Mouse (Mus musculus): ENCODE measurements at regions not wholly inside any gene's neighbourhood (a gene's known extent, or its start where the extent isn't known, plus 50 kb on each side); places are given as distances from the start of the nearest gene placed in this dataset.

DNA sequence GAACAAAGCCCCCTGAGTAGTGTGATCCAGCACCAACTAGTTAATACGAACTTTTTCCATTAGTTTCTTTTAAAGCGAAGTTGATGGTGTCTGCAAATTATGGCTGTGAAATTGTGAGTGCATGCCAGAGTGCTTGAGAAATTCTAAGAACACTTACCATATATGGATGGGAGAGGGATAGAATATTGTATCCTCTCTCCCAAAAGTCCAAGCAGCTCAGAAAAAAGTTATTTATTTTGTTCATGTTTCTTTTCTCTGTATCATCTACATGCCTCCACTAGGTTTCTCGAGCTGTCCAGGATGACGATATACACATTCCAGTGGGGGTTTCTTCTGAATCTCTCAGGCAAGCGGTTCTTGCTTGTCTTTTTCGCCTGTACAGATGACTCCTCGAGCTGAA is 232.2 kb upstream of the Adra1b start:
- H3K4me2 ChIP-seq (replicated peaks): no peak overlapping the region
- 85% methylated on average over 7 of the region's 7 CpGs for WGBS
- ATAC-seq (ENCODE audit: low FRiP score, low read depth): no peak
- no peak overlapping the region for H3K27ac ChIP-seq
- no peaks in the 10 kb centered on the region for H3K36me3 ChIP-seq
- no peaks in the 10 kb centered on the region for H3K9me3 ChIP-seq
- no peaks in the 10 kb centered on the region for H3K27me3 ChIP-seq (replicated peaks)
- H3K4me3 ChIP-seq: no peak overlapping the region
- no peaks in the 10 kb centered on the region for H3K4me1 ChIP-seq
- no peak overlapping the region for H3K9ac ChIP-seq

DNA sequence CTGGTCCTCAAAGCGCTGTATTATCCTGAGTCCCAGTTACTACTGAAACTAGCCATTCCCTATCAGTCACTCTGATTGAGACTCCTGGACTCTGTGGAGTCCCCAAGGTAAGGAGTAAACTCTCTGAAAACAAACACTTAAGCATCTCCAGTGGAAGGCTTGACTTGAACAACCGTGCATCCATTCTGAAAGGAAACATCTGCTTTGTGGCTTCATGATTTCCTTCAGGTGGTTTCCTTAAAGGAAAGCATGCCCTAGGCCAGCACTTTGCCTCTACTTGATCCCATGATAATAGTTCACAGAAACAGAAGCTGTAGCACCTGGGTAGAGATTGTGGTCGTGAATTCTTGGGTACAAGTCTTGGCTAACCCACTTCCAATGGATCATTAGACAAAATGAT is 235.0 kb upstream of the Adra1b start:
- Histone ChIP-seq H3K4me2 (replicated peaks) (no peak overlapping the region), H3K4me1 (no peaks in the 10 kb centered on the region), H3K9ac (no peak overlapping the region), H3K4me3 (no peak overlapping the region), H3K27me3 (replicated peaks) (no peaks in the 10 kb centered on the region), H3K27ac (no peak overlapping the region), H3K9me3 (no peaks in the 10 kb centered on the region), H3K36me3 (no peaks in the 10 kb centered on the region)
- no peak for ATAC-seq (ENCODE audit: low FRiP score, low read depth)
- 90% methylated on average over 3 of the region's 3 CpGs for WGBS

DNA sequence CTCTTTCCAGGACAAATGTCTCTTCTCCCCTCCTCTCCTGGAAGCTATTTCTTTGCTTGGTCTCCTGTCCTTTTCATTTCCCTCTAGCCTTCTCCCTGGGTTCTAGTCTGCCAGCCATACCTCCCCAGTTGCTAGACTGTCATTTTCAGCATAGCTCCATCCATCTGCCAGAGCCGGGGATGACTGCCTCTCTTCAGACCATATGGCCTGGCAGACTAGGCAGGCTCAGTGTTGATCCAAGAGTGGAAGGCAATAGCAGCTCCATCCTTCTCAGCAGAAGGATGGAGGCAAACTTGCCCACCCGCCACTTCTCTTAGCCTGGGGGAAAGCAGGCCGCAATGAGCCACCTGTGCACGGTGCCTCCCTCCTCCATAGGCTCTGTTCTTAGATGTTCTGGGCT is 242.0 kb upstream of the Adra1b start:
- Histone ChIP-seq H3K4me1 (no peaks in the 10 kb centered on the region), H3K36me3 (no peaks in the 10 kb centered on the region), H3K9me3 (no peaks in the 10 kb centered on the region), H3K27me3 (replicated peaks) (no peaks in the 10 kb centered on the region), H3K27ac (no peak overlapping the region), H3K9ac (no peak overlapping the region), H3K4me2 (replicated peaks) (no peak overlapping the region), H3K4me3 (no peak overlapping the region)
- no peak for ATAC-seq (ENCODE audit: low FRiP score, low read depth)
- 83% methylated on average over 4 of the region's 4 CpGs for WGBS

DNA sequence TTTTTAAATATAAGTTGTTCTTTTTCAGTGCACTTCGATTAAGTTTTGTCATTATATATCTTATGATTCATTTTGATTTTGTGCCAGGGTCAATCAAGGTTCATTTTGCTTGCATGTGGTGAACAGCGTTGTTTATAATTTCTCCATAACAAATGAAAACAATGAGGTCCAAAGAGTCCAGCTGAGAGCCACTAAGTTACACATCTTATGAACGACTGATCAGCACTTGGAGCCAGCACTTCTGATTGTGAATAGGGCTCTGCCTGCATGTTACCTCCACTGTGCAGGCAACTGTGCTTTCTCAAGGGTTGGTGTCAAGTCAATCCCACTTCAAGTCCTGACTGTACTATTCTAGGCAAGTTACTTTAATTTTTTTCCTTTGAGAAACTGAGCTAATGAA is 243.5 kb upstream of the Adra1b start:
- H3K36me3 ChIP-seq: no peaks in the 10 kb centered on the region
- H3K27ac ChIP-seq: no peak overlapping the region
- no peak overlapping the region for H3K4me2 ChIP-seq (replicated peaks)
- H3K27me3 ChIP-seq (replicated peaks): no peaks in the 10 kb centered on the region
- no peak overlapping the region for H3K9ac ChIP-seq
- H3K4me1 ChIP-seq: no peaks in the 10 kb centered on the region
- H3K4me3 ChIP-seq: no peak overlapping the region
- 74% methylated on average over 3 of the region's 3 CpGs for WGBS
- H3K9me3 ChIP-seq: no peaks in the 10 kb centered on the region
- ATAC-seq (ENCODE audit: low FRiP score, low read depth): no peak

DNA sequence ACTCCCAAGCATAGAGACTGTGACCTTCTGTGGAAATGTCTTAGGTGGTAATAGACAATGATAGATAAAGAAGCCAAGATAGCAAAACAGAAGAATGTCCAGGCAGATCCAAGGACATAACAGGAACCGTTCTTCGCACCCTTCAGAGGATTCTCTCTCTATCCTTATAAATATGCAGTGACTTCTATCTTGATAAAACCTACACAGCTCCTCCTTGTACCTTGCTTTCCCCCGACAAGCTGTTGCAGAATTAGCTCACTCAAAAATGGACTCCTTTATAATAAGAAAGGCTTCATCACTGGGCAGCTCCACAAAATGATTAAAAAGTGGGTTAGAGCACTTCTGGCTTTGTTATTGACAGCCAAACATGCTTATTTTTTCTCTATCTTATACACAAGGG is 245.4 kb upstream of the Adra1b start:
- no peaks in the 10 kb centered on the region for H3K36me3 ChIP-seq
- no peak overlapping the region for H3K9ac ChIP-seq
- ATAC-seq (ENCODE audit: low FRiP score, low read depth): no peak
- no peak overlapping the region for H3K4me3 ChIP-seq
- H3K27ac ChIP-seq: no peak overlapping the region
- H3K9me3 ChIP-seq: no peaks in the 10 kb centered on the region
- H3K27me3 ChIP-seq (replicated peaks): no peaks in the 10 kb centered on the region
- no peaks in the 10 kb centered on the region for H3K4me1 ChIP-seq
- no peak overlapping the region for H3K4me2 ChIP-seq (replicated peaks)
- WGBS: 90% methylated on average over 3 of the region's 3 CpGs

DNA sequence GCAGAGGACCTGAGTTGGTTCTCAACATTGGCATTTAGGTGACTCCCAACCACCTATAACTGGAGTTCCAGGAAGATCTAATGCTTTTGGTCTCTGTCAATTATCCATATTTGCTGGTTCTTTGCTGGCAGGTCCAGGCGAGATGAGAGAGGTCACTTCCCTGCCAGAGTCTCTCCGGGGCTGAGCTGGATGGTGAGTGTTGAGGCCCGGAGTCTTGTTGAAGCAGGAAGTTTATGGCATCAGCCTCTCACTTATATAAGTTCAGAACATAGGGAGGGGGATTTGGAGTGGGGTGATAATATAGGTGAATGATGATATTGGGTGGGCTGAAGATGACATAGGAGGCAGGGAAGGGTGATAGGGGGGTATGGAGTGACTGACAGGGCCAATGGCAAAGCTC is 246.3 kb upstream of the Il12b start:
- WGBS: 88% methylated on average over 3 of the region's 3 CpGs
- Histone ChIP-seq H3K9me3 (no peaks in the 10 kb centered on the region), H3K4me3 (no peak overlapping the region), H3K36me3 (no peaks in the 10 kb centered on the region), H3K27me3 (replicated peaks) (no peaks in the 10 kb centered on the region), H3K9ac (no peak overlapping the region), H3K4me2 (replicated peaks) (no peak overlapping the region), H3K27ac (no peak overlapping the region), H3K4me1 (no peaks in the 10 kb centered on the region)
- no peak for ATAC-seq (ENCODE audit: low FRiP score, low read depth)

DNA sequence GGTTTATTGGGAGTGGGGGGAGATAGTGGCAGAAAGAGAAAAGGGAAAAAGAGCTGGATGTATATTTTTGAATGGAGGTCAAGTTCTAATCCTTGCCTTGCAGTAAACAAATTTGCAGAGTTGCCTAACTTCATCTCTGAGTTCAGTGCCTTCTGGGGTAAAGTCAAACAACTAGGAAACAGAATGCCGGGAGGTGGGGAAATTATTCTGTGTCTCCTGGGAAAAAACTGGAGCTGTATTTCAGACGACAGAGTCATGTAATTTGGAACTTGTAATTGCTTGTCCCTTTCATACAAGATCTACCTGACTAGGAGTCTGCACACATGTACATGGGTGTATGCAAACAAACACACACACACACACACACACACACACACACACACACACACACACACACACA is 244.3 kb upstream of the Il12b start:
- no peak overlapping the region for H3K4me2 ChIP-seq (replicated peaks)

DNA sequence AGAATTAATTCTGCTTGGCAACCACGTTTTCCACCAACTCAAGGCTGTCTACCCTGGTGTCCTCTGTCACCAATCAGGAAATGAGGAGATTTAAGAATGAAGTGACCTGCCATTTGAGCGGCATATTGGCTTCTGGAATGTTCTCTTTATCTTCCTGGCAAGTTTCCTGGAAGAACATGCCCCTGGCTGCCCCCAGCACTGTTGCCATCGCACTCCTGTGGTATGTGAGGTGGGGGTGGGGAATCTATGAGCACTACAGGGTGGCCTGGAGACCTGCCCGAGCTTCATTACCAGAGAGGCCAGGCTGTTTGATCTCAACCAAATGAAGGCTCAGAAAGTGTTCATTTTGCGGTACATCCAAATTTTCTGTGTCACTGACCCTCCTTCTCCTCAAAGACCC is 243.8 kb upstream of the Il12b start:
- H3K4me3 ChIP-seq: no peak overlapping the region
- H3K9me3 ChIP-seq: no peaks in the 10 kb centered on the region
- no peaks in the 10 kb centered on the region for H3K4me1 ChIP-seq
- 67% methylated on average over 5 of the region's 5 CpGs for WGBS
- H3K4me2 ChIP-seq (replicated peaks): no peak overlapping the region
- no peak for ATAC-seq (ENCODE audit: low FRiP score, low read depth)
- H3K9ac ChIP-seq: no peak overlapping the region
- H3K27ac ChIP-seq: no peak overlapping the region
- no peaks in the 10 kb centered on the region for H3K27me3 ChIP-seq (replicated peaks)
- no peaks in the 10 kb centered on the region for H3K36me3 ChIP-seq

More for the DNA sequence above, 244.3 kb upstream of the Il12b start:
- Histone ChIP-seq H3K4me3 (no peak overlapping the region), H3K4me1 (no peaks in the 10 kb centered on the region), H3K9ac (no peak overlapping the region), H3K27me3 (replicated peaks) (no peaks in the 10 kb centered on the region), H3K27ac (no peak overlapping the region), H3K9me3 (no peaks in the 10 kb centered on the region), H3K36me3 (no peaks in the 10 kb centered on the region)
- WGBS: 65% methylated on average over 2 of the region's 2 CpGs
- no peak for ATAC-seq (ENCODE audit: low FRiP score, low read depth)

DNA sequence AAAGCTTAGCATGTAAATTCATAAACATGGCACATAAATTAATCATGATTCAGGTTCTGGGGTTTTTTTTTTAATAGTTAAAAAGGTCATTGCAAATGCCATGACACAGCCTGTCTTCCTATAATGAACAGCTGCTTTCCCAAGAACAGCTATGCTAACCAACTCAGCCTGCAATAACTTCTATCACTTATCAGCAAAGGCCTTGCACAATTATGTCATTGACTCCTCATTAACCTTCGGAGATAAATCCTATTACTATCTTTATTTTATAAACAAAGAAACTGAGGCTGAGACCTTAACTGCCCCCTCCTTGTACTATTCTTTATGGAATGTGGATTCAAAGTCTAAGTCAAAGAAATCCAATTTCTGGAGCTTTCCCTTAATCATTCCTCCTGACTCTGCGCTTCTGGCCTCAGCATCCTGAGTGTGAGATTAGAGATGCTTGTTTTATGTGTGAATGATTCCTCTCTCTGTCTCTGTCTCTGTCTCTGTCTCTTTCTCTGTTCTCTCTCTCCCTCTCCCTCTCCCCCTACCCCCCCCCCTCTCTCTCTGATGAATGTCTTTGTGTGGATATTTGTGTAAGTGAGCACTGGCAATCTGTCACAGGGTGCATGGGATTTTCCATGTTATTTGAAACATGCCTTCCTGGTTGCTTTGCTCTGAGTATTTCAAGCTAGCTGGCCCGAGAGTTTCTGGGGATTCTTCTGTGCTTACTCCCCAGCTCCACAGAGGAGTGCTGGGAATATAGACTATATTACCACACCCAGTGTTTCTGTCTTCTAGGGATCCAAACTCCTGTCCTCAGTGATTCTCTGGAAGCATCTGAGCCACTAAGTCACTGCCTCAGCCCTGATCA is 243.1 kb upstream of the Il12b start:
- Histone ChIP-seq H3K4me3 (no peak overlapping the region), H3K9me3 (no peaks in the 10 kb centered on the region), H3K9ac (no peak overlapping the region), H3K36me3 (no peaks in the 10 kb centered on the region), H3K4me2 (replicated peaks) (no peak overlapping the region), H3K4me1 (no peaks in the 10 kb centered on the region), H3K27me3 (replicated peaks) (no peaks in the 10 kb centered on the region), H3K27ac (no peak overlapping the region)
- no peak for ATAC-seq (ENCODE audit: low FRiP score, low read depth)
- WGBS: 86% methylated on average over 3 of the region's 3 CpGs

DNA sequence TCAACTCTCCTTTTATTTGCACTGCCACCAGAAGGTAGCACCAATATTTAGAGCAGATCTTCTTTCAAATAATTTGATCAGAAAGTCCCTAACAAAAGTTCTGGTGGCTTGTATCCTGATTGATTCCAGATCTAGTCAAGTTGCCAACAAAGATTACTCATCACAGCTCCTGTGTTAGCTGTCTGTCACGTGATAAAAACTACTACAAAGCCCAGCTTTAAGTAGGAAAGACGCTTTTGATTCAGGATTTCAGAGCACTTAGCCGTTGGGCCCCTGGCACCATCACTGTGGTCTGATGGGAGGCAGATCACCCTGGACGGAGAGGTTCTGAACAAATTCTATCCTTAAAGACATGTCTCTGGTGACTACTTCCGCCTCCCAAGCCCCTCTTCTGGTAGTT is 241.6 kb upstream of the Il12b start:
- ATAC-seq (ENCODE audit: low FRiP score, low read depth): no peak
- 87% methylated on average over 5 of the region's 5 CpGs for WGBS
- Histone ChIP-seq H3K27me3 (replicated peaks) (no peaks in the 10 kb centered on the region), H3K36me3 (no peaks in the 10 kb centered on the region), H3K27ac (no peak overlapping the region), H3K9ac (no peak overlapping the region), H3K4me2 (replicated peaks) (no peak overlapping the region), H3K4me1 (no peaks in the 10 kb centered on the region), H3K9me3 (no peaks in the 10 kb centered on the region), H3K4me3 (no peak overlapping the region)

DNA sequence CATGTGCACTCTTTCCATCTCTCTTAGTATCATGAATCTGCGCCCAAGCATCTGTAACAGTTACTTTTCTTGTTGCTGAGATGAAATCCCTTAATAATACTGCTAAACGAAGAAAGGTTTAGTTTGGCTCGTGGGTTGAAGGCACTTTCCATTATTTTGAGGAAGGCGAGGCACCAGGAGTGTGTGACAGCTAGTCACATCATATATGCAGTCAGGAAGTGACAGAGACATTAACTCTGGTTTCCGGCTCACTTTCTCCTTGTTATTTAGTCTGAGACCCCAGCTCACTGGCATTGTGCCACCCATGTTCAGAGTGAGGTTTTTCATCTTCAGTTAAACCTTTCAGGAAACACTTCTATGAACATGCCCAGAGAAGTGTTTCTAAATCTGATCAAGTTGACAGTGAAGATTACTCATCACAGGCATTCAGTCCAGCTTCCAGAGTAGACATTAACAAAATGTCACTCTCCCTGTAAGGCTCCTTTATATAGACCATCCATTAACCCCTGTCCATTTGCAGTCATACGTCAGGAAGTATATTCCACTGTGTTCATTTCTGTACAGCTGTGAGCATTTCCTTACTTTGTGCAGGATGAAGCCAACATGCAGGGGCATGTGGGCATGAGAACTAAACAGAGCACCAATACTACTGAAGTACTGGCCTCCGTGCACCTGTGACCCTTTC is 238.0 kb upstream of the Il12b start:
- Histone ChIP-seq H3K9ac (no peak overlapping the region), H3K36me3 (no peaks in the 10 kb centered on the region), H3K4me1 (no peaks in the 10 kb centered on the region), H3K27me3 (replicated peaks) (no peaks in the 10 kb centered on the region), H3K4me2 (replicated peaks) (no peak overlapping the region), H3K27ac (no peak overlapping the region), H3K9me3 (no peaks in the 10 kb centered on the region), H3K4me3 (no peak overlapping the region)
- no peak for ATAC-seq (ENCODE audit: low FRiP score, low read depth)
- 92% methylated on average over 7 of the region's 7 CpGs for WGBS

DNA sequence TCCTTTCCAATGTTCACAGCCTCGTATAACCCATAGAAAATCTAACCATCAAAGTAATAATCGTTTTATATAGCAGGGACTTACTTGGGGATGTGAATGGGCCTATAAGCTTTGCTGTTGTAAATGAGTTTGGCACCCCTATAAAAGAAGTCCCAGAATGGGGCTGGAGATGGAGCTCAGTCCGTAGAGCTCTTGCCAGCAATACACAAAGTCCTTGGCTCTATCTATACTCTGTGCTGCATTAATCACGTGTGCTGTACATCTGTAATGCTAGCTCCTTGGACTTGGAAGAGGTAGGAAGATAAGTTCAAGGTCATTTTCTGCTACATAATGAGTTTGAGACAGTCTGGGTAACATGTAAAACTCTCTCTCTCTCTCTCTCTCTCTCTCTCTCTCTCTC is 236.8 kb upstream of the Il12b start:
- no peak overlapping the region for H3K4me3 ChIP-seq
- H3K9ac ChIP-seq: no peak overlapping the region
- no peak overlapping the region for H3K4me2 ChIP-seq (replicated peaks)
- ATAC-seq (ENCODE audit: low FRiP score, low read depth): no peak
- 64% methylated on average over 4 of the region's 4 CpGs for WGBS
- no peak overlapping the region for H3K27ac ChIP-seq
- H3K4me1 ChIP-seq: no peaks in the 10 kb centered on the region
- H3K9me3 ChIP-seq: no peaks in the 10 kb centered on the region
- H3K36me3 ChIP-seq: no peaks in the 10 kb centered on the region
- H3K27me3 ChIP-seq (replicated peaks): no peaks in the 10 kb centered on the region

DNA sequence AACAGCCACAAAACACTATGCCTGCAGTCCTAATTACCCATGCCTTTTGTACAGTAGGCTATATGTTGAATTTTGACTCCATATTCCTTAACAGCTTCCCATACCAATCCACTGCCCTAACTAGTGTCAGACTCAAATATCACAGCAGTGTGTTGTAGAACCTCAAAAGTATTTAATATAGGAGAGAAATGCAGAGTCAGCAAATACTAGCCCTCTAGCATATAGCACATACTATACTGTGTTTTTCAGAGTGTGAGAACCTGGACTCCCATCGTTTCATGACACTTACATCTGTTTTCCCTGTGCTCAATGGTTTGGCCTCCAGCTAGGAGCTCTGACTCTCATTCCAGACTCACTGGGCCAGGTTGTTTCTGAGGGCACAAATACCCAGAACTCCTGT is 236.1 kb upstream of the Il12b start:
- H3K27me3 ChIP-seq (replicated peaks): no peaks in the 10 kb centered on the region
- no peaks in the 10 kb centered on the region for H3K4me1 ChIP-seq
- no peak overlapping the region for H3K4me3 ChIP-seq
- 82% methylated on average over 1 of the region's 1 CpGs for WGBS
- no peak overlapping the region for H3K9ac ChIP-seq
- H3K27ac ChIP-seq: no peak overlapping the region
- no peak for ATAC-seq (ENCODE audit: low FRiP score, low read depth)
- H3K9me3 ChIP-seq: no peaks in the 10 kb centered on the region
- no peak overlapping the region for H3K4me2 ChIP-seq (replicated peaks)
- H3K36me3 ChIP-seq: no peaks in the 10 kb centered on the region

Measured in neural tube, embryonic 12.5 days (tissue).